Mouse (Mus musculus) bone marrow macrophage, adult 2 months (primary cell): ENCODE measurements around the gene Sap30l. TPM values are rescaled to one million over a fixed set of nuclear protein-coding genes. Genes with fewer than 3 reads are reported as not detected.

Experiments
- H3K27ac ChIP-seq: 2 replicates; pipeline ENCODE4 v1.5.1; 2012; ENCODE audit warnings: low read depth, low read length; ENCODE audit not compliant: insufficient read depth
- H3K4me1 ChIP-seq: 2 replicates; pipeline ENCODE4 v1.6.1; 2012; ENCODE audit warnings: low read length; ENCODE audit not compliant: control insufficient read depth, insufficient read depth
- H3K4me3 ChIP-seq: 2 replicates; pipeline ENCODE4 v1.5.1; 2012; ENCODE audit warnings: mild to moderate bottlenecking, low read length, moderate library complexity; ENCODE audit not compliant: insufficient read depth
- CTCF ChIP-seq: IDR thresholded peaks from 2 replicates; pipeline ENCODE4 v1.5.1; 2012; ENCODE audit warnings: low read depth, mild to moderate bottlenecking, low read length, moderate library complexity
- POLR2A ChIP-seq: IDR thresholded peaks from 2 replicates; pipeline ENCODE4 v1.6.1; 2012; ENCODE audit warnings: mild to moderate bottlenecking, low read depth, low read length, borderline replicate concordance
- polyA plus RNA-seq: library from polyadenylated mRNA; stranded (reverse); fragments of >200 nt; gene quantifications from 2 replicates; pipeline ENCODE4 v1.2.4, GENCODE M21; 2012; ENCODE audit not compliant: missing spikeins, insufficient read depth, insufficient read length

The Sap30l gene
- polyA plus RNA-seq, 1 experiment = 28.4 TPM

DNA sequence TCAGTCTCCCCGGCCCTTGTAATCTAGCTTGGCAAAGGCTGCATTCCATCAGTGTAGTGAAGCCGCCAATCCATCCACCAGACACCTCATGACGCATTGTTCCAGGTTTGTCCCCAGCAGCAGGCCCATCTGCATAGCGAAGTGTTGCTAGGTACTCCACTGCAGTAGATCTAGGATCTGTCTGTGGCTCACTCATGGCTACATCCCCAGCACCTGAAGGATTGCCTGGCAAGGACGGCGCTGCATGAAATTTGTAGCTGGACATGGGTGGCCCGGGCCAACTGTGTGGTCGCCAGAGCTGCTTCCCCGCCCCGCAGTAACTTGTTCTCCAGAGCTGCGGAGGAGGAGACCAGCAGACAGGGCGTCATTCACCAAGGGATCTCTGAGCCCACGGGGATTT lies 28.0 kb upstream of the Sap30l start:
- no peak overlapping the region for H3K27ac ChIP-seq
- no peaks in the 10 kb centered on the region for H3K4me1 ChIP-seq
- TF ChIP-seq CTCF (no peak), POLR2A (no peak)
- no peak overlapping the region for H3K4me3 ChIP-seq

DNA sequence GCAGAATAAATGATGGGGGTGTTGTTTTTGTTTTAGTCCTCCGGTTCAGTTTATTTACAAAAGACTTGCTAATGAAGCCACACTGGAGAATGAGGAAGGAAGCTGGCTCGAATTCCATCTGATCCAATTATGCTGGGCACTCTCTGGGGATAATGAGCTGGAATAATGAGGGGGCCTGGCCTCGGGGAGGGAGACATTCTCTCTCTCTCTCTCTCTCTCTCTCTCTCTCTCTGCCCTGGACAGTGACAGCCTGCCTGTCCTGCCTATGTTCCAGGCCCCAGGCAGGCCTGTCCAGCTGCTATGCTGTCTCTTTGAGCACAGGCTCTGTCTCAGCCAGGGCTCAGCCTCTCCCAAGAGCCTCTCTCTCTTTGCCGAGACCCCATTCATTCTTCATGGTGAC lies 27.5 kb upstream of the Sap30l start:
- TF ChIP-seq POLR2A (no peak), CTCF (no peak)
- Histone ChIP-seq H3K4me1 (no peaks in the 10 kb centered on the region), H3K4me3 (no peak overlapping the region), H3K27ac (no peak overlapping the region)

DNA sequence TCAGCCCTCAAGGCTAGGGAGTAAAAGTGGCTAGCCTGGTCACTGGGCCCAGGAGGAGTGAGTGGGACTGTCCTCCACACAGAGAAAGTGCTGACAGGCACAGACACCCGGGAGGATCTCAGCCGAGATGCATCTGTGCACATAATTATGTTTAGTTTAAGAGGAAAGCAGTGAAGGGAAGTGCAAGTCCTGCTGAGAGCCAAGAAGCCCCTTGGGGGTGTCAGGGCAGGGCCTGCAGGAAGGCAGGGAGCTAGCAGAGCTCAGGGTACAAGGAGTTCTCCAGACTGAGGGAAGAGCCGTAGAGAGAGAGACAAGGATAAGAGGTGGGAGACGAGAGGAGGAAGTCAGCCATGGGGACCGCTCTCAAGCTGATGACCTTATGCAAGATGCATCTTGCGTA lies 25.6 kb upstream of the Sap30l start:
- no peak overlapping the region for H3K4me3 ChIP-seq
- no peaks in the 10 kb centered on the region for H3K4me1 ChIP-seq
- H3K27ac ChIP-seq = no peak overlapping the region
- no peak for TF ChIP-seq CTCF
- no peak for TF ChIP-seq POLR2A

DNA sequence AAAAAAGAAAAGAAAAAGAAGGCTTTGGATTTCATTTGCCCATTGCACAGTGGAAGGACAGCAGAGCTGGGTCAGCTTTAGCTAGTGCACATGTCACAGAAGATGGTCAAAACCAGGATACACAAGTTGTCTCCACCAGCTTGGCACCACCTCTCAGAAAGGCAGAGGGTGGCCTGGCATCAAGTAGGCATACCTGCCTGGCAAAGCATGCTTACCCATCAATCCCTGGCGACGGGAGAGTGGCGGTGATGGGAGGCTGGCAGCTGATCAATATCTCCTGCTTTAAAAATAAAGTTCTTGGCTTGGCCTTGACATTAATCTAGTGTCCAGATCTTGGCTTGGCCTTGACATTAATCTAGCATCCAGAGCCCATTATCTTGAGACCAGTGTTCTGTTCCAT lies 24.9 kb upstream of the Sap30l start:
- Histone ChIP-seq H3K4me1 (no peaks in the 10 kb centered on the region), H3K27ac (no peak overlapping the region), H3K4me3 (no peak overlapping the region)
- TF ChIP-seq POLR2A (no peak), CTCF (no peak)

DNA sequence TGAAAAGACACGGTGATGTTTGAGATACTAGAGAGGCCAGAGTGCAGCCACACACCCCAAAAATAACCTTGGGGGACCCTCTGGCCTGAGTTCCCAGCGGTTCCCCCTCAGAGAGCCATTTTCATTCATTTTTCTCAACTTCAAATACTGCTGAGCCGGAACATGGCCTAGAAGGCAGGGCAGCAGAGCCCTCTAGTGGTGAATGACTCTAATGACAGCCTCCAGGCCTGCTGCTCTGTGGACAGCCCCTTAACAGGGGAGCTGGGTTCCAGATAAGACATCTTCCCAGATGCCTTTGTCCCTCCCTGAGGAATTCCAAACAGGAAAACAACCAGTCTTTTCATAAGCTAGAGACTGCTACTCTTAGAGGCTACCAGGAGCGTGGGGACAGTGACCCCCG lies 23.1 kb upstream of the Sap30l start:
- H3K27ac ChIP-seq = no peak overlapping the region
- H3K4me1 ChIP-seq = no peaks in the 10 kb centered on the region
- H3K4me3 ChIP-seq = no peak overlapping the region
- TF ChIP-seq POLR2A (no peak), CTCF (peak; percentile 94)

DNA sequence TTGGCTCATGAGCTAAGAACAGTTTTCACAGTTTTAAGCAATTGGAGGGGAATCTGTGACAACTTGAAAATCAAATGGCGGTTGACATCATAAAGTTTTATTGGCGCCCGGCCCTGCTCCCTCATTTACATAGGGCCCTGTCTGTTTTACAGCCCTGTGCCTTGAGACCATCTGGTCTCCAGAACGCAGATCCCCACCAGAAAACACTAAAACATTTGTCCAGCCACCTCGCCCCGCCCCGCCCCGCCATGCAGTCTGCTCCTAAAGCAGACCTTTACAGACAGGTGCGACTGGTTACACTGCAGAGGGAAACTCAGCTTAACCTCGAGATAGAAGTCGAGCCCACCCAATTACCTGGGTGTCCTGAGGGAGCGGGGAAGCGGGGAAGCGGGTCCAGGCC lies 21.6 kb upstream of the Sap30l start:
- TF ChIP-seq CTCF = no peak
- no peak for TF ChIP-seq POLR2A
- H3K4me3 ChIP-seq = no peak overlapping the region
- no peaks in the 10 kb centered on the region for H3K4me1 ChIP-seq
- H3K27ac ChIP-seq = no peak overlapping the region

DNA sequence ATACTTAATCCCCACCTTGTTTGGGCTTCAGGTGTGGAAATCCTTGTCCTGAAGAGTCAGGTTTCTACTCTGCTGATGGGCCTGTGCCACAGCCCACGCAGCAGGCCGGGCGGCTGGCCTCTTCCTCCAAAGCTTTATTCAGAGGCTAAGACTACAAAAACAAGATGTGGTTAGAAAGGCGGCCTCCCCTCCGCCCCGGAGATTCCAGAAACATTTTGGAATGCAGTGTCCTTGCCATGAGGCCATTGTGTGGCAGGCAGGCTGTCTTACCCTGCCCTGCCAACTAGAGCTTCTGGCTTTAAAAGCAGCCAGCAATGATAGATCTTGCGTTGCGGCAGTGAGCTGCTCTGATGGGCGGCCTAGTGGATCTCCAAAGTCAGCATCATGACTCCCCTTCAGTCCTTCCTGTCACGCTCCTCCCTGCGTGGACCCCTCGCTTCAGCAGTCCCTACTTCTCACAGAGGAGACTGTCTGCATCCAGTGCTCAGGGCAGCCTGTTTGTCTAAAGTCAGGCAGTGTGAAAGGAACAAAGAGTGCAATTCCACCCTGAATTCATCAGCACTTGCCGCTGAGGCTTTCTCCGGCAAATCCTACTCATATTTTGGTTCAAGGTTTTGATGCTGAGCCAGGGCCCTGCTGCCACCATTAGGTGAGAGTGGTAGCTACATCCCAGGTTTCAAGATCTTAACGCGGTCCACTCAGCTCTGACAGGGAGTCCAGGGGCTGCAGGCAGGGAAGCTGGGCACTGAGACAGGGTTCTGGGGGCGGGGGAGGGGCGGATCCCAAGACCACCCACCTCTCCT lies 14.6 kb upstream of the Sap30l start:
- TF ChIP-seq CTCF (no peak), POLR2A (no peak)
- Histone ChIP-seq H3K4me3 (no peak overlapping the region), H3K4me1 (no peaks in the 10 kb centered on the region), H3K27ac (no peak overlapping the region)

DNA sequence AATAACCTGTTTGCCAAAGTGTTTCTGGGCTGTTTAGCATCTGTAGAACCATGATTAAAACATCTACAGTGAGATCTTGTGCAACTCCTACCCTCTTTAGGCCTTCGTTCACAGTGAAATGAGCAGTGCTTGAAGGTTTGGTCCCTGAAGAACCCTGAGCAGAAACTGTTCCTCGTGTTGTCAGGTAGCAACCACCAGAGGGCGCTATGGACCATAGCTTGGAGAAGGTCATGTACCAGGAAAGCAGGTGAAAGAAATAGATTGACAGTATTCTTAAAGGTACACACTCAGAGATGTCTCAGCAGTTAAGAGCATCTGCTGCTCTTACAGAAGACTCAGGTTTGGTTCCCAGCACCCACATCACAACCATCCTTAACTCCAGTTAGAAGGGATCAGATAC lies 13.5 kb upstream of the Sap30l start:
- TF ChIP-seq CTCF (peak; percentile 52), POLR2A (no peak)
- H3K4me3 ChIP-seq = no peak overlapping the region
- H3K27ac ChIP-seq = no peak overlapping the region
- H3K4me1 ChIP-seq = no peaks in the 10 kb centered on the region

DNA sequence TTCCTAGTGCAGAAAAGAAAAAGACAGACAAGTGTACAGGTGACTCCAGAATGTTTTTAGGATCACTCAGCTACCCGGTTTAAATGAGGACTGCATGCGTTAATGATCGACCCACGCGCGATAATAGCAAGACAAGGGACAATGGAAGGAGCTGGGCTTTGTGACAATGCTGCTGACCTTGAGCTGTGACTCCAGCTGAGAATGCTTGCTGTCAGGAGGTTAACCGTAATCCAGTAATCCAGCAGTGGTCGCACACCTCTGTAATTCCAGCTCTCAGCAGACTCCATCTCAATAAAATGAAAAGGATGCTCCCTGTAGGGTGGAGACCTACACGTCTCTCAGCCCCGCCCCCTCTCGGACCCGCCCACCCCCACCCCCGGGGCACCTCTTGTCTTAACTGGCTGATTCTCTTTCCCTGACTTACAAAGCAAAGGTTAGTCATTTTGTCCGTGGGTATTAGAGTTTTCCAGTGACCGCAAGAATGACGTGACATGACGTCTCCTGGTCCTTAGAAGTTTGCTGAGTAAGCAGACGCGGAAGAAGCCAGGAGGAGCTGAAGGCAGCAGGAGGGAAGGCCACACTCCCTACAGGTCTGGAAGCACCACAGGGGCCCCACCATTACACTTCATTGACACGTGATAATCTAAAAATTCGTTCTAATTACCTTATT lies 10.4 kb upstream of the Sap30l start:
- TF ChIP-seq CTCF = no peak
- no peak for TF ChIP-seq POLR2A
- H3K4me3 ChIP-seq = 0 out of 2 replicates have a peak overlapping the region, but pooled peaks have one; percentile 22
- H3K4me1 ChIP-seq = peaks cover 2% of the 10 kb centered on the region; the same call in 1 of the 2 replicates
- no peak overlapping the region for H3K27ac ChIP-seq

DNA sequence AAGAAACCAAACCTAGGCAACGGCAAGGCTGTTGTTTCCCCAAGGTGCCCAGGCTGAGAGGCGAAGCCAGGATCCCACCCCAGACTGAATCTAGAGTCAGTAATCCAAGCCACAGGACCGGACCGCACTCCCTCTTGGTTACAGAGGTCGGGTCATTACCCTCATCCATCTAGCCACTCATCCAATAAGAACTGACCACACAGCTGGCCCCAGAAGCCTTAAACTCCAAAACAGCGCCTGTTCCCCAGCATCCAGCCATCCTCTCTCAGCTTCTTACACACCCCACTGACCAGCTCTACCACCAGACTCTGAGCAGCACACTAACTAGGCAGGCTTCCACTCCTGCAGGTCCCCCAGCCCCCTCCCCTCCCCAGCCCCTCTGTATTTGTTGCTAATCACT lies 6.4 kb upstream of the Sap30l start:
- no peak for TF ChIP-seq POLR2A
- no peak for TF ChIP-seq CTCF
- Histone ChIP-seq H3K4me3 (no peak overlapping the region), H3K27ac (no peak overlapping the region), H3K4me1 (peaks cover 4% of the 10 kb centered on the region; the same call in 1 of the 2 replicates)
